9 mouse cellular contexts compared by ENCODE assay signal in genomic region chr12:73367460-73368079, GRCm38 (mm10).
DNase-seq lines count a peak whose midpoint lies in the region; ATAC-seq and TF ChIP-seq lines count a peak whose summit lies in the region.
"Had no signal": no experiment of that assay in that cellular context is flagged by ENCODE, and none has a peak within 500 bp of the region (broad histone marks: within the 10 kb centered on the region; RNA-seq: fewer than 3 reads in every experiment).

No protein-coding gene starts in this region.

- peaks cover 19% of the 10 kb centered on the region for H3K4me1 ChIP-seq in heart, embryonic 15.5 days (replicated peaks)
- H3K4me1 ChIP-seq in ES-E14 (ENCODE audit: control insufficient read depth in 2 of 2, insufficient read depth in 2 of 2, low read length in 2 of 2, poor library complexity in 1 of 2), result peaks cover 3 to 4% of the 10 kb centered on the region in 2 experiments; a peak in 2 of 4 replicates
- peaks cover 7% of the 10 kb centered on the region for H3K4me1 ChIP-seq in forebrain, embryonic 13.5 days
- H3K4me1 ChIP-seq in limb, embryonic 15.5 days, result peaks cover 25% of the 10 kb centered on the region
- H3K4me1 ChIP-seq: stomach, embryonic 15.5 days had no signal

- no peak overlapping the region for H3K4me3 ChIP-seq in heart, embryonic 15.5 days
- H3K4me3 ChIP-seq in ES-E14 (ENCODE audit: insufficient read depth in 1 of 2, low read depth in 1 of 2, low read length in 2 of 2, poor library complexity in 1 of 2, severe bottlenecking in 1 of 2), result peak overlapping the region; percentile 9 to 26; a peak in 2 of 4 replicates
- H3K4me3 ChIP-seq in forebrain, embryonic 13.5 days, result no peak overlapping the region
- no peak overlapping the region for H3K4me3 ChIP-seq in limb, embryonic 15.5 days
- H3K4me3 ChIP-seq: stomach, embryonic 15.5 days had no signal

- WGBS in heart, embryonic 15.5 days, result 30% methylated on average over 20 of the region's 20 CpGs
- 41% methylated on average over 20 of the region's 20 CpGs for WGBS in forebrain, embryonic 13.5 days
- WGBS in limb, embryonic 15.5 days, result 7% methylated on average over 20 of the region's 20 CpGs

- H3K4me2 ChIP-seq in heart, embryonic 15.5 days, result peak overlapping the region; percentile 21; the same call in 1 of the 2 replicates
- no peak overlapping the region for H3K4me2 ChIP-seq in forebrain, embryonic 13.5 days
- peak overlapping the region; percentile 21 for H3K4me2 ChIP-seq in limb, embryonic 15.5 days
- H3K4me2 ChIP-seq: stomach, embryonic 15.5 days had no signal

- no peaks in the 10 kb centered on the region for H3K27me3 ChIP-seq in heart, embryonic 15.5 days
- H3K27me3 ChIP-seq in forebrain, embryonic 13.5 days, result no peaks in the 10 kb centered on the region
- H3K27me3 ChIP-seq in limb, embryonic 15.5 days, result 0 out of 2 replicates have a peak, but pooled peaks cover 3% of the 10 kb centered on the region
- H3K27me3 ChIP-seq: stomach, embryonic 15.5 days had no signal

- 0 out of 2 replicates have a peak, but pooled peaks have one; percentile 18 for ATAC-seq in heart, embryonic 15.5 days (replicated peaks; ENCODE audit: insufficient number of reproducible peaks, insufficient read depth, low FRiP score, low read depth)
- ATAC-seq in forebrain, embryonic 13.5 days, result peak; percentile 58
- ATAC-seq in limb, embryonic 15.5 days (ENCODE audit: insufficient number of reproducible peaks, low FRiP score, low TSS enrichment, low read depth), result peak; percentile 82

- DNase-seq in heart, adult 9 months (ENCODE audit: low spot score in 2 of 2), result no peak
- DNase-seq in ES-E14 (ENCODE audit: low read depth, low spot score), result no peak
- no peak for DNase-seq in adrenal gland, postnatal 10 days
- DNase-seq in adrenal gland, adult (ENCODE audit: inconsistent age in 2 of 2, low spot score in 1 of 2), result no peak
- DNase-seq in frontal cortex, postnatal 36 days (ENCODE audit: low spot score in 2 of 2), result no peak

- peak overlapping the region; percentile 6; the same call in 1 of the 2 replicates for H3K27ac ChIP-seq in heart, embryonic 15.5 days
- H3K27ac ChIP-seq in ES-E14 (ENCODE audit: insufficient read depth, low read depth, low read length, poor library complexity, severe bottlenecking), result no peak overlapping the region
- H3K27ac ChIP-seq in forebrain, embryonic 13.5 days, result no peak overlapping the region
- peak overlapping the region; percentile 81 for H3K27ac ChIP-seq in limb, embryonic 15.5 days
- H3K27ac ChIP-seq: stomach, embryonic 15.5 days had no signal

- H3K9ac ChIP-seq in heart, embryonic 15.5 days, result no peak overlapping the region
- H3K9ac ChIP-seq in ES-E14 (ENCODE audit: insufficient read depth, low read depth, low read length, poor library complexity, severe bottlenecking), result peak overlapping the region; percentile 40
- no peak overlapping the region for H3K9ac ChIP-seq in forebrain, embryonic 13.5 days
- H3K9ac ChIP-seq in limb, embryonic 15.5 days, result no peak overlapping the region
- H3K9ac ChIP-seq: stomach, embryonic 15.5 days had no signal

- no peaks in the 10 kb centered on the region for H3K9me3 ChIP-seq in heart, embryonic 15.5 days (replicated peaks)
- no peaks in the 10 kb centered on the region for H3K9me3 ChIP-seq in ES-E14 (ENCODE audit: control insufficient read depth, insufficient read depth, low read depth, low read length)
- no peaks in the 10 kb centered on the region for H3K9me3 ChIP-seq in forebrain, embryonic 13.5 days (replicated peaks)
- no peaks in the 10 kb centered on the region for H3K9me3 ChIP-seq in limb, embryonic 15.5 days
- H3K9me3 ChIP-seq: stomach, embryonic 15.5 days had no signal

- in situ Hi-C loops in ES-E14 (cut with MboI; ENCODE audit: low sequenced_read_pairs in 2 of 2, unreplicated experiment in 2 of 2), result no loop called here

- H3K36me3 ChIP-seq in heart, embryonic 15.5 days, result no peaks in the 10 kb centered on the region
- H3K36me3 ChIP-seq in ES-E14 (ENCODE audit: control insufficient read depth, insufficient read depth, low read length, poor library complexity, severe bottlenecking), result no peaks in the 10 kb centered on the region
- no peaks in the 10 kb centered on the region for H3K36me3 ChIP-seq in forebrain, embryonic 13.5 days (ENCODE audit: poor library complexity, severe bottlenecking)
- no peaks in the 10 kb centered on the region for H3K36me3 ChIP-seq in limb, embryonic 15.5 days
- H3K36me3 ChIP-seq: stomach, embryonic 15.5 days had no signal

TF ChIP-seq in ES-E14, 5 proteins besides CTCF, POLR2A, EP300 and RAD21:
- TF ChIP-seq ZC3H11A (IDR thresholded peaks at IDR 0.05; ENCODE audit: borderline replicate concordance, low read depth, low read length) (no peak), MAFK (IDR thresholded peaks at IDR 0.05; ENCODE audit: insufficient read depth, low read depth, low read length) (no peak), CHD2 (IDR thresholded peaks at IDR 0.05; ENCODE audit: low read depth, low read length) (no peak), ZNF384 (IDR thresholded peaks at IDR 0.05; ENCODE audit: low read depth, low read length) (no peak), HCFC1 (IDR thresholded peaks at IDR 0.05; ENCODE audit: borderline replicate concordance, insufficient read depth, low read length) (no peak)
TF ChIP-seq in ES-E14: peak in this region for 0.

Comparison
In these comparisons a context has a peak if more than half of its experiments do, and no peak if none do; other contexts are left out.
1. ATAC-seq: peak in every context shown above with its lines; median percentile 82 in limb, embryonic 15.5 days; 58 in forebrain, embryonic 13.5 days; 18 in heart, embryonic 15.5 days.
2. H3K27ac ChIP-seq: peak in heart, embryonic 15.5 days (single experiment) and limb, embryonic 15.5 days (single experiment); none in ES-E14 (single experiment) and forebrain, embryonic 13.5 days (single experiment).
3. H3K4me3 ChIP-seq: peak in ES-E14 (2 of 2); none in heart, embryonic 15.5 days (single experiment), forebrain, embryonic 13.5 days (single experiment) and limb, embryonic 15.5 days (single experiment).